Mouse (Mus musculus): ENCODE measurements around the gene Plekhg6. TPM values are rescaled to one million over a fixed set of nuclear protein-coding genes. Genes with fewer than 3 reads are reported as not detected.

Gene Plekhg6
- polyA plus RNA-seq, 1 experiment from 2014 or later: 0.47 TPM

GRCm38 (mm10) chr6:125413326-125413725, 32.7 kb upstream of the Plekhg6 start:
- WGBS: 66% methylated on average over 9 of the region's 9 CpGs

GRCm38 (mm10) chr6:125411661-125412060, 31.1 kb upstream of the Plekhg6 start:
- H3K27ac ChIP-seq: no peak overlapping the region
- H3K9me3 ChIP-seq: no peaks in the 10 kb centered on the region
- no peaks in the 10 kb centered on the region for H3K27me3 ChIP-seq
- H3K4me2 ChIP-seq (replicated peaks): no peak overlapping the region
- no peaks in the 10 kb centered on the region for H3K36me3 ChIP-seq
- H3K4me3 ChIP-seq: no peak overlapping the region
- ATAC-seq (ENCODE audit: insufficient number of reproducible peaks, insufficient read depth, low FRiP score, low TSS enrichment): no peak
- H3K4me1 ChIP-seq: no peaks in the 10 kb centered on the region
- H3K9ac ChIP-seq: no peak overlapping the region
- 90% methylated on average over 6 of the region's 6 CpGs for WGBS

More at GRCm38 (mm10) chr6:125413326-125413725, 32.7 kb upstream of the Plekhg6 start:
- Histone ChIP-seq H3K4me2 (replicated peaks) (no peak overlapping the region), H3K27ac (no peak overlapping the region), H3K27me3 (0 out of 2 replicates have a peak, but pooled peaks cover 4% of the 10 kb centered on the region), H3K4me1 (no peaks in the 10 kb centered on the region), H3K9me3 (no peaks in the 10 kb centered on the region), H3K4me3 (no peak overlapping the region), H3K36me3 (no peaks in the 10 kb centered on the region), H3K9ac (no peak overlapping the region)
- no peak for ATAC-seq (ENCODE audit: insufficient number of reproducible peaks, insufficient read depth, low FRiP score, low TSS enrichment)

GRCm38 (mm10) chr6:125410995-125411547, 30.5 kb upstream of the Plekhg6 start:
- Histone ChIP-seq H3K4me3 (no peak overlapping the region), H3K9me3 (no peaks in the 10 kb centered on the region), H3K4me1 (no peaks in the 10 kb centered on the region), H3K9ac (no peak overlapping the region), H3K36me3 (no peaks in the 10 kb centered on the region), H3K27ac (no peak overlapping the region), H3K27me3 (no peaks in the 10 kb centered on the region), H3K4me2 (replicated peaks) (no peak overlapping the region)
- WGBS: 60% methylated on average over 8 of the region's 8 CpGs
- no peak for ATAC-seq (ENCODE audit: insufficient number of reproducible peaks, insufficient read depth, low FRiP score, low TSS enrichment)

GRCm38 (mm10) chr6:125410551-125410950, 30.0 kb upstream of the Plekhg6 start:
- H3K36me3 ChIP-seq: no peaks in the 10 kb centered on the region
- no peak overlapping the region for H3K4me2 ChIP-seq (replicated peaks)
- H3K4me3 ChIP-seq: no peak overlapping the region
- no peak overlapping the region for H3K9ac ChIP-seq
- H3K27me3 ChIP-seq: no peaks in the 10 kb centered on the region
- H3K27ac ChIP-seq: no peak overlapping the region
- 73% methylated on average over 11 of the region's 11 CpGs for WGBS
- no peaks in the 10 kb centered on the region for H3K9me3 ChIP-seq
- no peak for ATAC-seq (ENCODE audit: insufficient number of reproducible peaks, insufficient read depth, low FRiP score, low TSS enrichment)
- H3K4me1 ChIP-seq: no peaks in the 10 kb centered on the region

GRCm38 (mm10) chr6:125407657-125408056, 27.1 kb upstream of the Plekhg6 start:
- Histone ChIP-seq H3K27ac (no peak overlapping the region), H3K4me1 (no peaks in the 10 kb centered on the region), H3K9me3 (no peaks in the 10 kb centered on the region), H3K27me3 (no peaks in the 10 kb centered on the region), H3K4me2 (replicated peaks) (no peak overlapping the region), H3K36me3 (no peaks in the 10 kb centered on the region), H3K9ac (no peak overlapping the region), H3K4me3 (no peak overlapping the region)
- 89% methylated on average over 10 of the region's 10 CpGs for WGBS
- ATAC-seq (ENCODE audit: insufficient number of reproducible peaks, insufficient read depth, low FRiP score, low TSS enrichment): no peak

- no peak overlapping the region for H3K27ac ChIP-seq
- WGBS: 80% methylated on average over 7 of the region's 7 CpGs
- H3K4me3 ChIP-seq: no peak overlapping the region
- no peaks in the 10 kb centered on the region for H3K4me1 ChIP-seq
- H3K4me2 ChIP-seq (replicated peaks): no peak overlapping the region
- ATAC-seq (ENCODE audit: insufficient number of reproducible peaks, insufficient read depth, low FRiP score, low TSS enrichment): no peak
- H3K9ac ChIP-seq: no peak overlapping the region
- H3K36me3 ChIP-seq: no peaks in the 10 kb centered on the region
- H3K27me3 ChIP-seq: no peaks in the 10 kb centered on the region
- no peaks in the 10 kb centered on the region for H3K9me3 ChIP-seq
These were observed 26.6 kb upstream of the Plekhg6 start for GRCm38 (mm10) chr6:125407224-125407623.

- no peaks in the 10 kb centered on the region for H3K27me3 ChIP-seq
- no peak overlapping the region for H3K4me2 ChIP-seq (replicated peaks)
- H3K4me3 ChIP-seq: no peak overlapping the region
- WGBS: 58% methylated on average over 14 of the region's 14 CpGs
- no peaks in the 10 kb centered on the region for H3K9me3 ChIP-seq
- H3K9ac ChIP-seq: no peak overlapping the region
- no peak for ATAC-seq (ENCODE audit: insufficient number of reproducible peaks, insufficient read depth, low FRiP score, low TSS enrichment)
- H3K27ac ChIP-seq: no peak overlapping the region
- H3K4me1 ChIP-seq: no peaks in the 10 kb centered on the region
- no peaks in the 10 kb centered on the region for H3K36me3 ChIP-seq
These were observed 25.1 kb upstream of the Plekhg6 start for GRCm38 (mm10) chr6:125405461-125406382.

- Histone ChIP-seq H3K4me1 (no peaks in the 10 kb centered on the region), H3K4me2 (replicated peaks) (no peak overlapping the region), H3K27ac (no peak overlapping the region), H3K9ac (no peak overlapping the region), H3K27me3 (no peaks in the 10 kb centered on the region), H3K9me3 (no peaks in the 10 kb centered on the region), H3K36me3 (no peaks in the 10 kb centered on the region), H3K4me3 (no peak overlapping the region)
- 88% methylated on average over 5 of the region's 5 CpGs for WGBS
- no peak for ATAC-seq (ENCODE audit: insufficient number of reproducible peaks, insufficient read depth, low FRiP score, low TSS enrichment)
These were observed 9.3 kb upstream of the Plekhg6 start for GRCm38 (mm10) chr6:125389853-125390252.

- Histone ChIP-seq H3K9me3 (no peaks in the 10 kb centered on the region), H3K4me1 (no peaks in the 10 kb centered on the region), H3K4me3 (no peak overlapping the region), H3K27ac (no peak overlapping the region), H3K4me2 (replicated peaks) (no peak overlapping the region), H3K36me3 (no peaks in the 10 kb centered on the region), H3K27me3 (peaks cover 22% of the 10 kb centered on the region), H3K9ac (no peak overlapping the region)
- no peak for ATAC-seq (ENCODE audit: insufficient number of reproducible peaks, insufficient read depth, low FRiP score, low TSS enrichment)
- 71% methylated on average over 6 of the region's 6 CpGs for WGBS
These were observed 5.5 kb upstream of the Plekhg6 start for GRCm38 (mm10) chr6:125386080-125386479.

GRCm38 (mm10) chr6:125385066-125385974, 4.7 kb upstream of the Plekhg6 start:
- ATAC-seq (ENCODE audit: insufficient number of reproducible peaks, insufficient read depth, low FRiP score, low TSS enrichment): no peak
- 70% methylated on average over 11 of the region's 11 CpGs for WGBS
- H3K27me3 ChIP-seq: peaks cover 29% of the 10 kb centered on the region

GRCm38 (mm10) chr6:125382024-125382423, 1.4 kb upstream of the Plekhg6 start:
- 62% methylated on average over 2 of the region's 2 CpGs for WGBS
- Histone ChIP-seq H3K27me3 (peaks cover 62% of the 10 kb centered on the region), H3K4me1 (peaks cover 25% of the 10 kb centered on the region), H3K9ac (no peak overlapping the region), H3K27ac (no peak overlapping the region), H3K4me2 (replicated peaks) (no peak overlapping the region), H3K4me3 (no peak overlapping the region), H3K9me3 (no peaks in the 10 kb centered on the region), H3K36me3 (no peaks in the 10 kb centered on the region)
- ATAC-seq (ENCODE audit: insufficient number of reproducible peaks, insufficient read depth, low FRiP score, low TSS enrichment): no peak

More at GRCm38 (mm10) chr6:125385066-125385974, 4.7 kb upstream of the Plekhg6 start:
- no peak overlapping the region for H3K4me3 ChIP-seq
- peaks cover 4% of the 10 kb centered on the region for H3K4me1 ChIP-seq
- no peaks in the 10 kb centered on the region for H3K36me3 ChIP-seq
- no peak overlapping the region for H3K4me2 ChIP-seq (replicated peaks)
- no peaks in the 10 kb centered on the region for H3K9me3 ChIP-seq
- H3K9ac ChIP-seq: no peak overlapping the region
- H3K27ac ChIP-seq: no peak overlapping the region
